Mouse (Mus musculus): Measurements from ENCODE around the gene Smcr8.

The Smcr8 gene

DNA sequence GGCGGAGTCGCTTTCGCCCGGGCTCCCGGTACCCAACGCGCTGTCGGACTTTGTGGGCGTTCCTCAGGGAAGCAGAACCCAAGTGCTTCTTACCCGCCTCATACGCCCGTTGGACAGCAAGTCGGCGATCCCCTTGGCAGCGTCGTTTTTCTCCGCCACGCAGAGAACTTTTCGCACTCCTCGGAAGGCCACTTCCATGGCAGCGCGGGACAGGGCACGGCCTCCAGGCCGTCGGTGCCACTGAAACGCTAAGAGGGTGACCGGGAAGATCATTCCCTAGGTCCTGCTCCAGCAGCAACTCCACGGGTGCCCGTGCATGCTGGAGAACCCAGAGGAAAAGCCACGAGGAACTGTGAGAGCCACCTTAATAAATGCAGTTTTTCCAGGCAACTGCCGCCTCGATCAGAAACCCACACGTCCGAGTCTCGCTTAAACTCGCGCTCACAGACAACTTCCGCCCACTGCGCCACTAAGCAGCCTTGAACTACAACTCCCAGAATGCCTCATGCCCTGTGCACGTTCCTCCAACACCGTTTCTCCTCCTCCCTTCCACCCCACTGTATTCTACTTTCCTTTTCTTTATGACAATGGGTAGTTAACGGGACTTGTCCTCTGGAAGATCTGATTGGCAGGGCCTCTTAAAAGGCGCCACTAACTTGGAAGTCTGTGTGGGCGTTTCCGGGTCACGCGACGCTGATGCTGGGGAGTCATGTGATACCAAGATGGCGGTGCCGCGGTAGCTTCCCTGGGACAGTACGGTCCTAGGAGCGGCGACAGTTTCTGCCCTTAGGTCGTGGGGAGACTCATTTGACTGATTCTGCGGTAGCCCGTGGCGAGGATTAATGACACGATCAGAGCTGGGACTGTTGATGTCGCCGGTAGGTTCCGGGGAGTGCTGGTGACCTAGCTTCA is at the start of gene Smcr8, which contains the start of gene Top3a:
TSS of gene Smcr8 (plus strand) at position 696 of the 912 bp plus-strand sequence.
TSS of gene Top3a (minus strand) at position 537 of the 912 bp plus-strand sequence.
- peak; percentile 86 for DNase-seq (ENCODE audit: low spot score)

DNA sequence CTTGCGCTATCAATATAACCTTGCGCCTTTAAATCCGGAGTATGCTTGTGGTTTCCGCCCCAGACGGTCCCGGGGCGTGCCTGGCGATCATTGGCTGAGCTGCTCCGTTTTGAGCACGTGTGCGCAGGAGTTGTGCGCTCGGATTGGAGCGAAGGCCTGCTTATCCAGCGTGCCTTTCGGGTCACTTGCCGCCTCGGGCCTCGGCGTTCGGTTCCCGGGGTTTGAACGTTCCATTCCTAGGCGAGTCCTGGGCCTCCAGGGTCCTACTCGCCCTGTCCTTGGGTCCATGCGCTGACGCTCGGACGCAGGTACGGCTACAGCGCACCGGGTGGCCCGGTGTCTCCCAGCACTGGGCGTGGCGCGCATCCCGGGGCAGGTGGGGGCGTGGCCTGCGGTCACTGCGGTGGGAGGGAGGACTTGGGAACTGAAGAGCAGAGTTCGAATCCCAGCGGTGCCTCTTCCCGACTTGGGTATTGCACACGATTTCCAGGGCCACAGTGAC is 49.0 kb upstream of the Smcr8 start, which contains the start of gene Mief2:
TSS of gene Mief2 (plus strand) at position 139 of the 502 bp plus-strand sequence.
- DNase-seq (ENCODE audit: low spot score), result peak; percentile 85

- no peak for DNase-seq (ENCODE audit: low spot score)
Observed at GRCm38 (mm10) chr11:60729217-60729641, 48.1 kb upstream of the Smcr8 start.

GRCm38 (mm10) chr11:60730169-60730568 is 47.2 kb upstream of the Smcr8 start:
- no peak for DNase-seq (ENCODE audit: low spot score)

GRCm38 (mm10) chr11:60731251-60731650 is 46.1 kb upstream of the Smcr8 start:
- DNase-seq (ENCODE audit: low spot score), result no peak

- DNase-seq (ENCODE audit: low spot score), result no peak
Observed at GRCm38 (mm10) chr11:60734206-60734605, 43.1 kb upstream of the Smcr8 start.

DNA sequence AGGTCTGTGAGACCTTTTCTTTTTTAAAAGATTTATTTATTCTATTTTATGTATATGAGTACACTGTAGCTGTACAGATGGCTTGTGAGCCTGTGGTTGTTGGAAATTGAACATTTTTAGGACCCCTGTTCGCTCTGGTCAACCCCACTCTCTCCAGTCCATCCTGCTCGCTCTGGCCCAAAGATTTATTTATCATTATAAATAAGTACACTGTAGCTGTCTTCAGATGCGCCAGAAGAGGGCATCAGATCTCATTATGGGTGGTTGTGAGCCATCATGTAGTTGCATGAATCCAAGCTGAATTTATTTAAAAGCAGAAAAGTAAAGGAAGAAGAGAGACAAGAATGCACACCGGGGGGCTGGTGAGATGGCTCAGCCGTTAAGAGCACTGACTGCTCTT is 42.1 kb upstream of the Smcr8 start:
- DNase-seq (ENCODE audit: low spot score), result no peak

DNA sequence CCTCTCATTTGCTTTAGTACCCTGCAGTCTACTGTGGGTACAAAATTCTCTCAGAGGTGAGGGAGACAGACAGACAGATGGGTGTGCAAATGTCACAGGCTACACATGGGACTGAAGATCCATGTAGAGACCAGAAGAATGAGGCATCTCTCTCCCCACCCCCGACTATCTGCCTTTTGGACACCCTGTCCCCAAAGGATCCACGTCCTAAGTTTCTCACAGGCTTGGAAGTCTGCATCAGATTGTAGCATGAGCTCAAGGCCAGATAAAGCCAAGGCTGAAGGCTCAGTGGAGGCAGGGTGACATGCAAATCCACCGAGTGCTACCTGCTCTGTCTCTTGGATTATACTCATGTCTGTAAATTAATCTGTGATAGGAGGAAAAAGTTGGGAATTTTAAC is 40.8 kb upstream of the Smcr8 start:
- no peak for DNase-seq (ENCODE audit: low spot score)

DNA sequence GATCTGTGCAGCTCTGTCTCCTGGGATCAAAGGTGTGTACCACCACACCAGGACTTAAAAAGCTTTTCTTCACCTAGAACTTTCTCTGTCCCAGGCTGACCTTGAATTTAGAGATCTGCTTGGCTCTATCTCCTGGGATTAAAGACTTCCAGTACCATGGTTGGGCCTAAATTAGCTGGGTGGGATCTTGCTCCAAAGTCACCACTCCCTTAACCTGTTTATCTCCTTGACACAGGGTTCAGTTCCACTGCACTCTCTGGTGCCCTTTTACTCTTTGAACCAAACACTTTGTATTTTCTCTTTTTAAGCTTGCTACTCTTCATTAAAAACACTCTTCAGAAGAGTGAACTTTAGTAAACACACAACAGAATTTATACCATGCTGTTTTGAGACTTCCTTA is 39.9 kb upstream of the Smcr8 start:
- DNase-seq (ENCODE audit: low spot score), result no peak

DNA sequence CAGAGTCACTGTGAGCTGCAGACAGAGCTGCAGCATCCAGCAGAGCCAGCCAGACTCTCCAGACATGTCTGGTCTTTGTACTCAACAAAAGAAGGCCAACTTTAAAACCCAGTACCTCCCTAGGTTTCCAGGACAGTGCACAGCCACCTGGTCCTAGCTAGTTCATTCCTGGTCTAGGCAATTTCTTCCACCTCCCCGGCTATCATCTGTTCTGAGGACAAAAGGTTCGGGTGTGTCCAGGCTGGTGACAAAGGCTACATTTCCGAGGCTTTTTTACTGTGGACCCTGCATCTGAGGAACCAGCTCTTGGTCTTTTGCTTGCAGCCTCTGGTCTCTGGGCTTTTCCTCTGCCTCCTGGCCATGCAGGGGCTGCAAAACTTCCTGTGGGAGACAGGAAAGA is 37.0 kb upstream of the Smcr8 start:
- DNase-seq (ENCODE audit: low spot score), result no peak

- no peak for DNase-seq (ENCODE audit: low spot score)
Observed at GRCm38 (mm10) chr11:60755570-60755969, 21.8 kb upstream of the Smcr8 start.

DNA sequence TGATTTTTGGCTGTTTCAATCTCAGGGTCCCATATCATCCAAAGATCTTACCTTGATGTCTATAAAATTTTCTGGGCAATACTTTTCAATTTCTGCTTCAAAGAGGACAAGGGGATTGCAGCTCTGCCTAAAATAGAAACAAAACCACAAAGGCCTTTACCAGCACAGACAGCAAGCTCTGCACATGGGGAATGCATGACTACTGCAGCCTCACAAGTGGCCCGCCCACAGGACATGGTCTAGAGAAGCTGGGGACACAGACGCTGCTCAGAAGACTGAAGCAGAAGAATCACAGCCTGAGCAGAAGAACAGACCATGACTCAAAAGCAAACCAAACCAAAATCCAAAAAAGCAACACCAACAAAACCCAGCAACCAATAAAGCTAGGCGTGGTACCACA is 15.6 kb upstream of the Smcr8 start:
- DNase-seq (ENCODE audit: low spot score), result no peak

GRCm38 (mm10) chr11:60766969-60767368 is 10.4 kb upstream of the Smcr8 start:
- no peak for DNase-seq (ENCODE audit: low spot score)

GRCm38 (mm10) chr11:60769322-60769721 is 8.0 kb upstream of the Smcr8 start:
- no peak for DNase-seq (ENCODE audit: low spot score)

DNA sequence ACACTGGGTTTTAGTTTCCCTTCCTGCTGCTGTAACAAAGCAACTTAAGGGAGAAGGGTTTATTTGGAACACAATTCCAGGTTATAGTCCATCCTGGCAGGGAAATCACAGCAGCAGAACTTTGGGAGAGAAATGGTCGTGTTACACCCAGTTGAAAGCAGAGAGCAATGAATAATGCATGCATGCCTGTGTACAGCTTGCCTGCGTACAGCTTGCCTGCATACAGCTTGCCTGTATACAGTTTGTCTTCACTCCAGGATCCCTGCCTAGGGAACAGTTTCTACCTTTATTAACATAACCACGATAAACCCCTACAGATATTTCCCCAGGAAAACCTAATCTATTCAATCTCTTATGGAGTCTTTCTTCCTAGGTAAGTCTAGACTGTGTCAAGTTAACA is 6.5 kb upstream of the Smcr8 start:
- no peak for DNase-seq (ENCODE audit: low spot score)

GRCm38 (mm10) chr11:60772161-60772560 is 5.2 kb upstream of the Smcr8 start:
- DNase-seq (ENCODE audit: low spot score), result no peak

- no peak for DNase-seq (ENCODE audit: low spot score)
Observed at GRCm38 (mm10) chr11:60774158-60774689, 3.1 kb upstream of the Smcr8 start.

DNA sequence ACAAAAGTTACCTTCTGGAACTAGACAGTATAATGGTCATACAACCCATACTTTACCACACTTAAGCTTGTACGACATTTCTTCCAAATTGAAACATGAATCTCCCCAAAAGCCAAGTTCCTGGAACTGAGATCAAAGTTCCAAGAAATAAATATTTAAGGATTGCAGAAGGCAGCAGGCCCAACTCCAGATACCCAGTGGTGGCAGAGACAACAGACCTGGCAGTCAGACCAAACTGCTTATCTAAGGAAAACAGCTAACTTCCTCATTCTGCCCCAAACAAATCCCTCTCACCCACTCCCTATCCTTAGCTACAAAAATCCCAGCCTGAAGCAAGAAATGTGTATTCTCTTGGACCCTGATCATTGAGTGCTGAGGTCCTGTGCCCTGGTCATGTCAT is 2.5 kb upstream of the Smcr8 start:
- no peak for DNase-seq (ENCODE audit: low spot score)

GRCm38 (mm10) chr11:60775578-60775977 is 1.7 kb upstream of the Smcr8 start:
- DNase-seq (ENCODE audit: low spot score), result no peak

GRCm38 (mm10) chr11:60776107-60776828 is 1.1 kb upstream of the Smcr8 start:
- DNase-seq (ENCODE audit: low spot score), result peak; percentile 56

- no peak for DNase-seq (ENCODE audit: low spot score)
Observed at GRCm38 (mm10) chr11:60777801-60778370, 562 bp downstream of the Smcr8 start.

DNA sequence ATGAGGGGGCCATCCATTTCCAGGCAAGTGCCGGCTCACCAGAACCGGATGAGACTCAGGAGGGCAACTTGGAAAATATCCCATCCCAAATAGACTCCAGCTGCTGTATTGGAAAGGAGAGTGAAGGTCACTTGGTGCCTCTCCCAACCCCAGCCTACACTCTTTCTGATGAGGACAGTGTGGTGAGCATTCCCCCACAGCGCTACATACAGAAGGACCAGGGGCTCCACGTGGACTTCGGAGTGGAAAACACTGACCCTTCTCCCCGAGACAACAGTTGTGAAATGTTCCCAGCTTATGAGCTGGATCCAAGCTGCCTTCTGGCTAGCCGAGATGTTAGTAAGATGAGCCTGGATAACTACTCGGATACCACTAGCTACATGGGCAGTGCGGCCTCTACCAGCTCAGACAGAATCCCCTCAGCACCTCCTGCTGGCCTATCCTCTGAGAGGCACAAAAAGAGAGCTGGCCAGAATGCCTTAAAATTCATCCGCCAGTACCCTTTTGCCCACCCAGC is 2.4 kb downstream of the Smcr8 start:
- DNase-seq (ENCODE audit: low spot score), result no peak
